Mouse (Mus musculus) thymus, adult 2 months (tissue): ENCODE measurements around the gene Apmap. TPM values are rescaled to one million over a fixed set of nuclear protein-coding genes. Genes with fewer than 3 reads are reported as not detected.
A peak's percentile ranks its signal among the peaks of the same experiment; 100 is the strongest.
"Not testable (repeated sequence)": the region's sequence is repeated elsewhere in the genome, so short reads cannot be mapped to it uniquely, and the experiment has no call there.

Source experiments
- DNase-seq: peaks from one replicate; pipeline ENCODE4 v3.0.0; 2021
- H3K27ac ChIP-seq: fragments of 200-500 bp; 2 replicates; pipeline ENCODE4 v1.5.1; 2012; ENCODE audit warnings: low read length, control low read depth; ENCODE audit not compliant: control insufficient read depth, insufficient read depth
- H3K27me3 ChIP-seq: fragments of 200-500 bp; 2 replicates; pipeline ENCODE4 v1.6.1; 2012; ENCODE audit warnings: mild to moderate bottlenecking, low read length, moderate library complexity, mixed read lengths; ENCODE audit not compliant: control insufficient read depth, insufficient read depth
- H3K36me3 ChIP-seq: fragments of 200-500 bp; 2 replicates; pipeline ENCODE4 v1.6.1; 2012; ENCODE audit warnings: mild to moderate bottlenecking, low read length, moderate library complexity; ENCODE audit not compliant: control insufficient read depth, insufficient read depth
- H3K4me1 ChIP-seq: fragments of 200-500 bp; replicated peaks from 2 replicates; pipeline ENCODE4 v1.6.1; 2012; ENCODE audit warnings: low read length; ENCODE audit not compliant: control insufficient read depth, insufficient read depth
- H3K4me3 ChIP-seq: fragments of 200-500 bp; 2 replicates; pipeline ENCODE4 v1.5.1; 2012; ENCODE audit warnings: mild to moderate bottlenecking, low read length, control low read depth, moderate library complexity; ENCODE audit not compliant: control insufficient read depth, insufficient read depth
- CTCF ChIP-seq: fragments of 200-500 bp; IDR thresholded peaks from 2 replicates; pipeline ENCODE4 v1.5.1; 2012; ENCODE audit warnings: mild to moderate bottlenecking, control low read depth, low read length, moderate library complexity, borderline replicate concordance; ENCODE audit not compliant: control insufficient read depth, poor library complexity, insufficient read depth; ENCODE audit errors: extremely low read depth
- POLR2A ChIP-seq: fragments of 200-500 bp; IDR thresholded peaks from 2 replicates; pipeline ENCODE4 v1.6.1; 2012; ENCODE audit warnings: mild to moderate bottlenecking, low read length, control low read depth, moderate library complexity; ENCODE audit not compliant: control insufficient read depth, poor library complexity, insufficient read depth; ENCODE audit errors: extremely low read depth
- WGBS: fragments of 180-500 bp; shearing (Covaris S2); methylation state at CpG from one replicate; pipeline ENCODE4 v1.1.7; 2018; 5-methylcytosine and 5-hydroxymethylcytosine counted together
- polyA plus RNA-seq: library from polyadenylated mRNA; depleted of rRNA; stranded (reverse); fragments of >200 nt; gene quantifications from 2 replicates; pipeline ENCODE4 v1.2.3, GENCODE M21; 2012; rRNA removed

The Apmap gene
- polyA plus RNA-seq, 1 experiment: 53.0 TPM

- no peaks in the 10 kb centered on the region for H3K27me3 ChIP-seq
- peak; percentile 52 for DNase-seq
- H3K27ac ChIP-seq: peak within 1 kb of the TSS; percentile 36; the same call in 1 of the 2 replicates
- 11% methylated on average over 11 of the region's 11 CpGs for WGBS
- TF ChIP-seq POLR2A (no peak), CTCF (no peak)
- H3K4me3 ChIP-seq: no peak within 1 kb of the TSS
- no peaks in the 10 kb centered on the region for H3K36me3 ChIP-seq
- H3K4me1 ChIP-seq: peaks cover 17% of the 10 kb centered on the region
Measured at GRCm38 (mm10) chr2:150569847-150570590, 38.3 kb downstream of the Apmap start, which contains the start of gene Cst7. Cst7 (plus strand) TSS chr2:150570415.

DNA sequence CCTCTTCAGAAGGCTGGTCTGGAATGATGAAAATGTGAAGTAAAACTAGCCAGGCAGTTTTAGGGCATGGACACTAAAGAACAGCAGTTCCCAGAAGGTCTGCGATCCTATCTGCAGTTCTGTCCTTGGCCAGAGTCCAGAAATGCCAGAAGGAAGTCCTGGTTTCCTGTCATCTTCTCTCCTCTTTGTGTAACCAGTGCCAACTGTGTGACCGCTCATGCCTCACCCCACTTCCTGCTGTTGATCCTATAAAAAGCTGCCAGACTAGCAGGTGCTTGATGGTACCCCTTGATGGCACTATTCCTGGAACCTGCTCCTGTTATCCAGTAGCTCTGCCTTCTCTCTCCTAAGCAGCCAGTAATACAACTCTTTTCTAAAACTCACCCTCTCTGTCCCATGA lies 41.3 kb downstream of the Apmap start:
- Histone ChIP-seq H3K4me1 (peaks cover 17% of the 10 kb centered on the region), H3K27ac (no peak overlapping the region), H3K27me3 (no peaks in the 10 kb centered on the region), H3K36me3 (no peaks in the 10 kb centered on the region), H3K4me3 (no peak overlapping the region)
- TF ChIP-seq POLR2A (no peak), CTCF (no peak)
- WGBS: 10% methylated on average over 2 of the region's 2 CpGs
- no peak for DNase-seq

DNA sequence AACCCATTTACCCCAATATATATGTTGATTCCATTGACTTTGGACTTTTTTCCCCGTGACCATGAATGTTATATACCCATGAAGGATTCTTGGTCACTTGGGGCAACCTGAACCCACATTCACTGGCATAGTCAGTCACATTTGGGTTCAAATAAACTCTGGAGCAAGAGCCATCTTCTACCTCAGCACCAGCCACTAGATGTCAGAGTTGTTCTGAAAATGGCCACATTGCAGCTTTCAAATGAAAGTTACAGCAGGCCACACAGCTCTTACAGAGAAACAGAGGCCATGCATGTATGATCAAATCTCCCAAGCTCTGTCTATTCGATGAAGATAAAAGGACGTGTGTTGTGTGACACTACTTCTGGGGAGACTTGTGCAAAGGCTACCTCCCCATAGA lies 49.8 kb downstream of the Apmap start:
- Histone ChIP-seq H3K4me1 (no peaks in the 10 kb centered on the region), H3K27ac (no peak overlapping the region), H3K4me3 (no peak overlapping the region), H3K36me3 (no peaks in the 10 kb centered on the region), H3K27me3 (no peaks in the 10 kb centered on the region)
- WGBS: 39% methylated on average over 3 of the region's 3 CpGs
- peak; percentile 61 for DNase-seq
- no peak for TF ChIP-seq POLR2A
- TF ChIP-seq CTCF: no peak

DNA sequence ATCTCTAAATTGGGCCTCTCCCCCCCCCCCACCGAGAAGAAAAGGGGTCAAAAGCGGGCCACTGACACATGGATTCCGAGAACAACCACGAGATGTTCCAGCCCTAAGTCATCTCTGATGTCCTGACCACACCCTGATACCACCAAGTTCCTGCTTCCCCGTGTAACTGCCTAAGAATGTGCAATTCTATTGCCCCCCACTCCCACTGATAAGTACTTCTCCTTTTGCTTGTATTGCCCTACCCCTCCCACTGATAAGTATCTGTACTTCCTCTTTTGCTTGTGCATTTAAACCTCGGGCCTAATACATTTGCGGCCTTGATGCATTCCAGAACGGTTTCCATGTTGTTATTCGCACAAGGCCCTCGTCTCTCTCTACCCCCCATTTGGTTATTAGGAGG lies 58.8 kb downstream of the Apmap start:
- H3K27ac ChIP-seq, H3K4me1 ChIP-seq, H3K36me3 ChIP-seq, H3K27me3 ChIP-seq, DNase-seq, H3K4me3 ChIP-seq: not testable (repeated sequence)
- 67% methylated on average over 10 of the region's 10 CpGs for WGBS

Other genes starting within 250 kb of the Apmap start
- 0.78 and 1.6 TPM in 2 replicates for gene 3300002I08Rik, start 245.8 kb downstream of the Apmap start, polyA plus RNA-seq
- gene Zfp442, start 157.1 kb downstream of the Apmap start, polyA plus RNA-seq: 0.08 and 0.16 TPM in 2 replicates
- gene Zfp345, start 123.5 kb downstream of the Apmap start, polyA plus RNA-seq: not detected in 2 replicates
- 7.8 and 11.1 TPM in 2 replicates for gene Cst7, start 38.2 kb downstream of the Apmap start, polyA plus RNA-seq
- 124 and 136 TPM in 2 replicates for gene Acss1, start 59.9 kb upstream of the Apmap start, polyA plus RNA-seq
- gene Vsx1, start 80.8 kb upstream of the Apmap start, polyA plus RNA-seq: not detected in 2 replicates
- 34.5 and 37.0 TPM in 2 replicates for gene Entpd6, start 140.5 kb upstream of the Apmap start, polyA plus RNA-seq
- gene Pygb, start 178.2 kb upstream of the Apmap start, polyA plus RNA-seq: 53.9 and 68.8 TPM in 2 replicates